Mouse (Mus musculus) Patski (cell line): Measurements from ENCODE around the gene Ppp1r13l. TPM values are rescaled to one million over a fixed set of nuclear protein-coding genes. Genes with fewer than 3 reads are reported as not detected.

Experiments used
- ATAC-seq: fragments of 100-300 bp; one replicate; pipeline ENCODE4 v1.8.0; 2021
- CTCF ChIA-PET: fragments of 350-600 bp; sonication (Branson Sonifier 250); formaldehyde crosslinking; loops from one replicate; lab custom pipeline; 2022; ENCODE audit warnings: inconsistent platforms; lab: Charles Lee
- POLR2A ChIA-PET: fragments of 350-600 bp; sonication (Branson Sonifier 250); formaldehyde crosslinking; loops from one replicate; lab custom pipeline; 2022; ENCODE audit warnings: antibody characterized with exemption, inconsistent platforms; lab: Charles Lee
- DNase-seq: peaks from one replicate; pipeline ENCODE4 v3.0.0-alpha.2; 2011; ENCODE audit warnings: low read depth, low spot score
- H3K27me3 ChIP-seq: fragments of 371-371 bp; one replicate; pipeline ENCODE4 v1.5.1; 2021
- CTCF ChIP-seq: fragments of 100-300 bp; IDR thresholded peaks from one replicate; pipeline ENCODE4 v1.5.1; 2021
- in situ Hi-C: fragments of 300-500 bp; cut with MboI; formaldehyde crosslinking; loops from 3 replicates; pipeline ENCODE4 v1.11.1; 2018; ENCODE audit warnings: low pct_unique_long_range_greater_than_20kb, mixed read lengths
- polyA plus RNA-seq: library from polyadenylated mRNA; unstranded; gene quantifications from one replicate; pipeline ENCODE4 v1.2.3, GENCODE M21; 2021

Gene Ppp1r13l
- polyA plus RNA-seq, 1 experiment from 2014 or later = 11.9 TPM

DNA sequence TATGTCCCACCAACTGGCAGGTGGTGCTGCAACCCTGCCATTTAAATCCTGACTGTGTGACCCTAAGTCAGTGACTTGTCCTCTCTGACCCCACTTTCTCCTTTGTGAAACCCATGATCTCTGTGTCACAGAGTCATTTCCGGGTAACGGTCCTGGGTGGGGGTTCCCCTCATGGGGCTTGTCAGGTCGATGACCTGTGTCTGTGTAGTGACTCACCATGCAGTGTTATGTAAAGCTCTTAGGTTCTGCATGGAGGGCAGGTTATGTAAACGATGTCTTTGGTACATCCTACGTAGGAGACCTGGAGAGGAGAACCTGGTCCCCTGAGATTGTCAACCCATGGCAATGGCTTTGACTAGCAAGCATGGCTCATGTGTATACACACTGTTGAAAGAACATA lies 38.1 kb upstream of the Ppp1r13l start:
- CTCF ChIA-PET = interaction anchor here (2.5 kb wide), 1 partner anchor 21 kb away, joined by 8 read pairs; no protein-coding TSS in a partner anchor

DNA sequence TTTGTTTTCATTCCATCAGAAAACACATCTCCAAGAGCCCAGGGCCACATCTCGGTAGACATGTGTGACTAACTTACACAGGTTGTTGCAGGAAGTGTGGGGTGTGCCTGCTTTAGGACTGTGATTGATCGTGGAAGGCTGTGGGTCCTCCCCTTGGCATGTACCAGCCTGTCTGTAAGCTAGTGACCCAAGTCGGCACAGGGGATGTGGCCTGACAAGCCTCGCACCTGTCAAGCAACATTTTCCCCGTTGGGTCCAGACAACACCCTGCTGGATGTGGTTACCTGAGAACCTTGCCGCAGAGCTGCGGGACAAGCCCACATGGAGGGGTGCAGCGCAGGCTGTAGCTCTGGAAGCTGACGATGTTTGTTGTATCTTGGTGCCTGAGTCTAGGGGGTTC lies 37.1 kb upstream of the Ppp1r13l start:
- ATAC-seq = no peak
- no peak for DNase-seq
- ChIA-PET POLR2A (no interaction called here), CTCF (interaction anchor here (2.5 kb wide), 1 partner anchor 20 kb away, joined by 8 read pairs; no protein-coding TSS in a partner anchor)
- H3K27me3 ChIP-seq = no peaks in the 10 kb centered on the region
- in situ Hi-C loops = no loop called here
- TF ChIP-seq CTCF = no peak

More for the DNA sequence above, 38.1 kb upstream of the Ppp1r13l start:
- in situ Hi-C loops = no loop called here
- DNase-seq (no peak), ATAC-seq (no peak)
- POLR2A ChIA-PET = no interaction called here
- H3K27me3 ChIP-seq = no peaks in the 10 kb centered on the region
- no peak for TF ChIP-seq CTCF

DNA sequence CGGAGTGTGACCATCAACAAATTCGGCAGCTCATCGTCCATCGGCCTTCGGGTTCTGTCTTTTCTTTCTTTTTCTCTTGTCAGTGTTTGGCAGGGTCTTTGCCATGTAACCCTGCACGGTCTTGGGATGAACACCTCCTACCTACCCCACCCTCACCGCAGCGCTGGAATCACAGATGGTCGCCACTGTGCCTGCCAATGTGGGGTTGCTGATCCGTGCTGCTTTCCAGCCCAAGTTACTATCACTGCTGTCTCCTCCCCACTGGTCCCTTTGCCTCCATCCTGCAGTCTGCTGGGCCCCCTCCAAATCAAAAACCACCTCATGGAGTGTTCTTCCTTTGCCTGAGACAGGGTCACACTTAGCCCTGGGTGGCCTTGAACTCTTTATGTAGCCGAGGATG lies 35.3 kb upstream of the Ppp1r13l start:
- ChIA-PET POLR2A (no interaction called here), CTCF (no interaction called here)
- TF ChIP-seq CTCF = no peak
- no peaks in the 10 kb centered on the region for H3K27me3 ChIP-seq
- in situ Hi-C loops = no loop called here
- ATAC-seq (no peak), DNase-seq (no peak)

DNA sequence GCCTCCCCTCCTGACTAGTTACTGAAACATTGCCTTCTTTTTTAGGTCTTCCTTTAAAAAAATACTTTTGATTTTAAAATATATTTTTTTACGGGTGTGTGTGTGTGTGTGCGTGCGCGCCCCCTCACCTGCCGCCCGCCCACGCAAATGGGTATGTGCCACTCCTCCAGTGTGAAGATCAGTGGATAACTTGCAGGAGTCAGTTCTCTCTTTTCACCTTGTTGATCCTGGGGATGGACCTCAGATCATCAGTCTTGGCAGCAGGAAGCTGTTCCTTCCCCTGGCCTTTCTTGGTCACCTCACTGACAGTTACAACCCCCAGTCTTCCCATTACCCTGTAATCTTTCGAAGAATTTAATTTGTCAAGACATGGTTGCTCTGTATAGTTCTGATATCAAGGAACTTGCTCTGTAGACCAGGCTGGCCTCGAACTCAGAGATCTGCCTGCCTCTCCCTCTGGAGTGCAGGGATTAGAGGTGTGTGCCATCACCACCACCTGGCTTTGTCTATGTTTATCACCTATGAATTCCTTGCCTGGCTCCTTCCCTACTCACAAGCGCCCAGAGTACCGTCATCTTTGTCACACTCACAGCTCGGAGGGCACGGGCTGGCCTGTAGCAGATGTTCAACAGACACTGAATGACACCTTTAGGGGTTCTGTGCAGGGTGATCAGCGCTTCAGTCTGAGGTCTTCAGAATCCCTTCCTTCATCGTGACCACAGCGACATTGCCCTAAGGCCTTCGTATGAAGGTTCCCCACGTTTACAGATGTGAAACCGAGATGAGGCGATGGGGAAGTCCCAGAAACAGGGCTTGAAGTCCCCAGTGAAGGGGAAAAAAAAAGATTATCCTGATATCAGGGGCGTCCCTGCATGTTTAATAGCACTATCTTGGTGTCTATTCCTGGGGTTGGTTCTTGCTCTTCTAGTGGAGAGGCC lies 34.0 kb upstream of the Ppp1r13l start:
- no peaks in the 10 kb centered on the region for H3K27me3 ChIP-seq
- ChIA-PET POLR2A (no interaction called here), CTCF (no interaction called here)
- no peak for ATAC-seq
- in situ Hi-C loops = no loop called here
- TF ChIP-seq CTCF = no peak
- no peak for DNase-seq

DNA sequence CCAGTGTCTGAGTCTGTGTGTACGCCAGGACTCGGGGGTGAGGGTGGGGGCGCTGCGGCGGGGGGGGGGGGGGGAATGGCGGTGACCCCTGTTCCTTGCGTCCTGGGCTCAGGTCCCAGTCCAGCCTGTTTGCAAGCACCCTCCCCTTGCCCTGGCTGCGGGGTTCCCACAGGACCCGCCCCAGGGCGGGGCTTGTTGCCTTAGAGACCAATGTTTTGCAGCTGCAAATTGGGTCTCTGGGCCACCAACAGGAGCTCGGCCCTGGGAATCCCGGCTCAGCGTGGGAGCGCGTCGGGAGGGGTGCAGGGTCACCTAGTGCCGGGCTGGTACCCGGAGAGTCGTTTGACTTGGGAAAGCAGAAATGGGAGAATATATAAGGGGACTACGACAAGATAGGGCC lies 33.2 kb upstream of the Ppp1r13l start:
- no peak for ATAC-seq
- ChIA-PET CTCF (no interaction called here), POLR2A (interaction anchor here (0.9 kb wide), 1 partner anchor 9 kb away, joined by 3 read pairs; no protein-coding TSS in a partner anchor)
- in situ Hi-C loops = no loop called here
- H3K27me3 ChIP-seq = no peaks in the 10 kb centered on the region
- no peak for DNase-seq
- no peak for TF ChIP-seq CTCF

DNA sequence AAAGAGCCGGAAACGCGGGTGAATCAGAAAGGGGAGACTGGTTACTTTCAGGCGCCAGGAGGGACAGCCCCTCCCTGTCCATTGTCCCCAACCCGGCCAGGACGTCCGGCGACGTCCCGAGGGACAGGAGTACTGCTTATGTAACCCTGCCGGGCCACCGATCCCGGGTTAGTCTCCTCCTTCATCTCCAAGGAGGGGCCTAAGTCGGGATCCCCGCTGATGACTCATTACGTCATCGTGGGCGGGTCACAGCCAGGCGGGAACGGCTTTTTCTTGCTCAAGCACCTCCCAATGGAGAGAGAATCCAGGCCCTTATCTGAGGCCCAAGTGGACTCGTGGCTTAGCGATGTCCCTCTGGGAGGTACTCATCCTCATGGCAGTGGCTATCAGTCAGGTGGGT lies 32.4 kb upstream of the Ppp1r13l start:
- TF ChIP-seq CTCF = no peak
- no peak for DNase-seq
- ChIA-PET CTCF (interaction anchor here (1.1 kb wide), 2 partner anchors 17 to 23 kb away, joined by 3 to 4 read pairs; partner anchors contain the start of gene Fosb), POLR2A (interaction anchor here (1.1 to 1.3 kb wide), 2 partner anchors 10 to 18 kb away, joined by 3 to 4 read pairs; no protein-coding TSS in a partner anchor)
- in situ Hi-C loops = no loop called here
- ATAC-seq = peak; percentile 73
- no peaks in the 10 kb centered on the region for H3K27me3 ChIP-seq

DNA sequence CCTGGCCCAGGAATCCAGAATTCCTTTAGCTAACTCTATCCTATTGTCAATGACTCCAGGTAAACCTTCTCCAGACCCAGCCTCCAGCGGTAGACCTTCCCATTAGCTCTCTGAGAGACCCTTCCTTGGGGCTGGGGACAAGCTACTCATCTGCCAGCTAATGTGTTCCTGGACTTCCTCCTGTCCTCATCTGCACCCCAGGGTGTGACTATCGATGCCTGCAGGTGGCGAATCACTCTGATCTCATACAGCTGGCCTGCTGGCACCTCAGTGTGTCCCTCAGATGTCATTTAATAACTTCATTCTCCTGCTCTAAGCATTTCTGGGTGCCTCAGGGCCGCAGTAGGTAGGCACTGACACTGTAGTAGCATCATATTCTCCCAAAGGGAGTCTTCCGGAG lies 31.8 kb upstream of the Ppp1r13l start:
- ChIA-PET CTCF (interaction anchor here (1.1 to 1.5 kb wide), 3 partner anchors 14 to 24 kb away, joined by 3 to 4 read pairs (median 4); partner anchors contain the start of gene Fosb), POLR2A (interaction anchor here (1.1 to 1.3 kb wide), 2 partner anchors 10 to 19 kb away, joined by 3 to 4 read pairs; no protein-coding TSS in a partner anchor)
- ATAC-seq (no peak), DNase-seq (no peak)
- in situ Hi-C loops = no loop called here
- TF ChIP-seq CTCF = no peak
- no peaks in the 10 kb centered on the region for H3K27me3 ChIP-seq

DNA sequence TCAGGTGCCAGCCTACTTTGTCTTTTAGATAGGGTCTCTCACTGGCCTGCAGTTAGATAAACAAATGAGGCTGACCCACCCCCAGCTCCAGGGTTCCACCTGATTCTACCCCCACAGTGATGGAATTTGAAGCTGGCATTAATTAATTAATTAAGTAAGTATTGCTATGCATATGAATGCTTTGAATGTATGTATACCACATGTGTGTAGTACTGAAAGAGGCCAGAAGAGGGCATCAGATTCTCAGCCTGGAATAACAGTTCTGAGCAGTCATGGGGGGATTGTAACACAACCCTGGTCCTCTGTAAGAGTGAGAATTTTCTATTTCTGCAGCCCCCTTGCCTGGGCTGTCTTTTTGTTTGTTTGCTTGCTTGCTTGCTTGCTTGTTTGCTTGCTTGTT lies 31.1 kb upstream of the Ppp1r13l start:
- DNase-seq = no peak
- no peak for ATAC-seq
- TF ChIP-seq CTCF = no peak
- no peaks in the 10 kb centered on the region for H3K27me3 ChIP-seq
- ChIA-PET POLR2A (interaction anchor here (0.7 to 1.3 kb wide), 3 partner anchors 9 to 20 kb away, joined by 3 to 4 read pairs (median 4); no protein-coding TSS in a partner anchor), CTCF (interaction anchor here (1.1 to 1.5 kb wide), 2 partner anchors 14 to 24 kb away, joined by 3 to 4 read pairs; no protein-coding TSS in a partner anchor)
- in situ Hi-C loops = no loop called here

DNA sequence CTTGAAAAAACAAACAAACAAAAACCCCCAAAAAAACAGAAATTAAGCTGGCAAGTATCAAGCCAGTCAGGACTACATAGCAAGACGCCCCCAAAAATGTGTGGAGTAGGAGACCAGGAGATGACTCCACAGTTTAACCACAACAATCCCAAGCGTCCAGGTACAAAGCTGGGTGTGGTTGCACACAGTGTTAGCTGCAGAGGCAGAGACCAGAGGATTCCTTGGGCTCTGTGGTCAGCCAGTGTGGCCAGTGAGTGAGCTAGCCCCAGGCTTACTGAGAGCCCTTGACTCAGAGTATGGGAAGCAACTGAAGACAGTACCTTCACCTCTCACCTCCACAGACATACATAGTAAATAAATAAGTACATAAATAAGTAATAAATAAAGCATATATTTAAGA lies 27.6 kb upstream of the Ppp1r13l start:
- in situ Hi-C loops = no loop called here
- no peak for DNase-seq
- no peaks in the 10 kb centered on the region for H3K27me3 ChIP-seq
- POLR2A ChIA-PET = no interaction called here
- no peak for TF ChIP-seq CTCF
- no peak for ATAC-seq
- CTCF ChIA-PET = no interaction called here

DNA sequence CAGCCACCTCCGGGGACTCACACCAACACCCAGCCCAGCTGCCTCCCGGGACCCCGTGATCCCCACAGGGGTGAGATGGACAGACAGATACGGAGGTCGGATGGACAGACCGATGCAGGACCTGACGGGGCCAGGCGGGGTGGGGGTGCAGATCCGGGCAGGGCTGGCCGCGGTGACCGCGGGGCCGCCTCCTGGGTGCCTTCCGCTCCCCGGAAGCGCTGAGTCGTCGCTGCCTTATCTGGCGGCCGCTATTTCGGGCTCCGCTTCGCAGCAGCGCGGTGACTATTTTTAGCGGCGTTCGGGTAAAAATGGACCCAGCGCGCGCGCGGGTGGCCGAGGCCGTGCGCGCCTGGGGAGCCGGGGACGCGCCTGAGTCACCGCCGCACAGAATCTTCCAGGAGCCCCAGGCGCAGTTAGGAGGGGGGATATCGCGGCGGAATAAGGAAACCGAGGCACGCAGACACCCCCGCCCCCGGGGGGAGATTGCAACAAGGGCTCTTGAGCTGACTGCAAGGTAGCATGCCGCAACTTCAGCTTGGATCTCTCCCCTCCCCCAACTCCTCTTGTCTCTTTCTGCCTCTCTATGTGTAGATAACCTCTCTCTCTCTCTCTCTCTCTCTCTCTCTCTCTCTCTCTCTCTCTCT lies 26.7 kb upstream of the Ppp1r13l start:
- POLR2A ChIA-PET = interaction anchor here (0.8 kb wide), 1 partner anchor 29 kb away, joined by 3 read pairs; no protein-coding TSS in a partner anchor
- no peak for DNase-seq

More for the DNA sequence above, 26.7 kb upstream of the Ppp1r13l start:
- CTCF ChIA-PET = no interaction called here
- no peaks in the 10 kb centered on the region for H3K27me3 ChIP-seq
- ATAC-seq = peak; percentile 40
- TF ChIP-seq CTCF = no peak
- in situ Hi-C loops = no loop called here
